Mouse (Mus musculus) limb, embryonic 15.5 days (tissue): ENCODE results near the gene Aunip. TPM values are rescaled to one million over a fixed set of nuclear protein-coding genes. Genes with fewer than 3 reads are reported as not detected.

ENCODE experiments used
- ATAC-seq: fragments of 200-750 bp; cut with Nextera tagmentation; 2 replicates; pipeline ENCODE4 v1.8.0; 2017; ENCODE audit warnings: low read depth, moderate TSS enrichment; ENCODE audit not compliant: insufficient number of reproducible peaks, low FRiP score, low TSS enrichment
- H3K27ac ChIP-seq: fragments of 300-500 bp; sonication (generic); 2 replicates; pipeline ENCODE4 v1.5.1; 2015; ENCODE audit warnings: moderate library complexity, mild to moderate bottlenecking, inconsistent platforms
- H3K27me3 ChIP-seq: fragments of 300-500 bp; sonication (generic); 2 replicates; pipeline ENCODE4 v1.6.1; 2015; ENCODE audit warnings: inconsistent platforms
- H3K36me3 ChIP-seq: fragments of 300-500 bp; sonication (generic); 2 replicates; pipeline ENCODE4 v1.6.1; 2015; ENCODE audit warnings: inconsistent platforms
- H3K4me1 ChIP-seq: fragments of 300-500 bp; sonication (generic); 2 replicates; pipeline ENCODE4 v1.6.1; 2015; ENCODE audit warnings: inconsistent platforms
- H3K4me2 ChIP-seq: fragments of 300-500 bp; sonication (generic); 2 replicates; pipeline ENCODE4 v1.6.1; 2015; ENCODE audit warnings: mild to moderate bottlenecking, inconsistent platforms
- H3K4me3 ChIP-seq: fragments of 300-500 bp; sonication (generic); 2 replicates; pipeline ENCODE4 v1.5.1; 2015; ENCODE audit warnings: mild to moderate bottlenecking, inconsistent platforms
- H3K9ac ChIP-seq: fragments of 300-500 bp; sonication (generic); 2 replicates; pipeline ENCODE4 v1.6.1; 2015; ENCODE audit warnings: inconsistent platforms
- H3K9me3 ChIP-seq: fragments of 300-500 bp; sonication (generic); 2 replicates; pipeline ENCODE4 v1.6.1; 2016; ENCODE audit warnings: inconsistent platforms
- WGBS: fragments of 180-500 bp; shearing (Covaris S2); methylation state at CpG from one replicate; pipeline ENCODE4 v1.1.7; 2015; 5-methylcytosine and 5-hydroxymethylcytosine counted together
- polyA plus RNA-seq: library from polyadenylated mRNA; unstranded; fragments of >200 nt; fragmentation: Nextera tagmentation; extraction: Ambion mirVana; gene quantifications from 2 replicates; pipeline ENCODE4 v1.2.1, GENCODE M21; 2015

The Aunip gene
- 8.9 and 12.1 TPM in 2 replicates for polyA plus RNA-seq

GRCm38 (mm10) chr4:134510845-134511411, at the start of gene Aunip:
TSS of gene Aunip (plus strand) at chr4:134510999.
- Histone ChIP-seq H3K4me3 (peak within 1 kb of the TSS; percentile 62), H3K4me2 (peak within 1 kb of the TSS; percentile 97), H3K4me1 (peaks cover 23% of the 10 kb centered on the region), H3K9ac (peak within 1 kb of the TSS; percentile 52), H3K27ac (peak within 1 kb of the TSS; percentile 11; the same call in 1 of the 2 replicates), H3K36me3 (peaks cover 13% of the 10 kb centered on the region; the same call in 1 of the 2 replicates), H3K27me3 (no peaks in the 10 kb centered on the region), H3K9me3 (no peaks in the 10 kb centered on the region)
- WGBS = under 1% methylated on average over 42 of the region's 42 CpGs
- ATAC-seq = peak; percentile 90

- no peak overlapping the region for H3K4me2 ChIP-seq
- no peak overlapping the region for H3K27ac ChIP-seq
- no peak overlapping the region for H3K9ac ChIP-seq
- H3K4me1 ChIP-seq = no peaks in the 10 kb centered on the region
- H3K36me3 ChIP-seq = no peaks in the 10 kb centered on the region
- 82% methylated on average over 5 of the region's 5 CpGs for WGBS
- no peak for ATAC-seq
- no peak overlapping the region for H3K4me3 ChIP-seq
- no peaks in the 10 kb centered on the region for H3K27me3 ChIP-seq
- H3K9me3 ChIP-seq = no peaks in the 10 kb centered on the region
Observed at GRCm38 (mm10) chr4:134461252-134461651, 49.5 kb upstream of the Aunip start.

- Histone ChIP-seq H3K9ac (no peak overlapping the region), H3K4me2 (no peak overlapping the region), H3K4me1 (peaks cover 13% of the 10 kb centered on the region), H3K27me3 (0 out of 2 replicates have a peak, but pooled peaks cover 4% of the 10 kb centered on the region), H3K9me3 (no peaks in the 10 kb centered on the region), H3K36me3 (peaks cover 2% of the 10 kb centered on the region), H3K27ac (no peak overlapping the region), H3K4me3 (no peak overlapping the region)
- 50% methylated on average over 12 of the region's 12 CpGs for WGBS
- ATAC-seq = no peak
Observed at GRCm38 (mm10) chr4:134465789-134466188, 45.0 kb upstream of the Aunip start.

DNA sequence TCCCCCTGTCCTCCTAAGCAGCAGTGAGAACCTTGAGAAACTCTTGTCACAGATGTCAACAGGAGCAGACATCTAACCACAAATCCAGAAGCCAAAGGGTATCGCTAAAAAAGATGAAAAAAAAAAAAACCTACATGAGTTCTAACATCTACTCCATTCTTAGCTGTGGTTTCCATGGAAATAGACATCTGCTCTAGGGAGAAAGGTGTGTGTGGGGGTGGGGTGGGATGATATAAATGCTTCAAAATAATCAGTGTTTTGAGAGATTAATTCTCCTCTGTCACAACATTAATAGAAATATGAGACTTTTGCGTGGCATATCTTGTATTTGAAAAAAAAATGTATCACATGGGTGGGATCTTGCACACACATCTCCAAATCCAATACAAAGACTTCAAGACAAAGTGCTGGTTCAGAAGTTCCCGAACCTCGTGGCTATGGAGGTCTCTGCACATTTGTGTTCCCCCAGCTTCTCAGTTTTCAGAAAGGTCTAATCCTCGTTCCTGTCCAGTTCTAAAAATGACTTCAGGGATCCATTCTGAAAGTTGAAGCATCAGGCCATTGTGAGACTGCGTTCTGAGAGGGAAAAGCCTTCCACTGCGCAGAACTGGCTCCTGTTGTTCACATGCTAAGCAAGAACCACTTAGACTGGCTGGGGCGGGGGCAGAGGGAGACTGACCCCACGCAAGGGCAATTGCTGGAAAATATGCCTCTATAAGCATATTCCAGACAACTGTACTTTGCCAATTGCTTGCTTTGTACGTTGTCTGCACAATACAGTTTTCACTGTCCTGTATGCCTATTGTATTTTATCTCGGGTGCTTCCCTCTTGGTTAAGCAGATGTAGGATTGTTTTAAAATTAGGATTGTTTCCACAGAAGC, 44.2 kb upstream of the Aunip start:
- Histone ChIP-seq H3K4me3 (peak overlapping the region; percentile 95; the same call in 1 of the 2 replicates), H3K9ac (no peak overlapping the region), H3K4me2 (peak overlapping the region; percentile 94), H3K4me1 (peaks cover 17% of the 10 kb centered on the region), H3K27me3 (0 out of 2 replicates have a peak, but pooled peaks cover 4% of the 10 kb centered on the region), H3K36me3 (peaks cover 9% of the 10 kb centered on the region), H3K9me3 (no peaks in the 10 kb centered on the region), H3K27ac (no peak overlapping the region)
- ATAC-seq = no peak
- WGBS = 70% methylated on average over 11 of the region's 11 CpGs

GRCm38 (mm10) chr4:134467435-134468214, 43.2 kb upstream of the Aunip start:
- H3K4me2 ChIP-seq = peak overlapping the region; percentile 94
- peak overlapping the region; percentile 23; the same call in 1 of the 2 replicates for H3K27ac ChIP-seq
- ATAC-seq = no peak
- under 1% methylated on average over 31 of the region's 31 CpGs for WGBS
- H3K36me3 ChIP-seq = peaks cover 18% of the 10 kb centered on the region
- H3K4me3 ChIP-seq = peak overlapping the region; percentile 95
- H3K27me3 ChIP-seq = 0 out of 2 replicates have a peak, but pooled peaks cover 4% of the 10 kb centered on the region
- H3K4me1 ChIP-seq = peaks cover 17% of the 10 kb centered on the region
- H3K9ac ChIP-seq = peak overlapping the region; percentile 74
- H3K9me3 ChIP-seq = no peaks in the 10 kb centered on the region

- Histone ChIP-seq H3K4me1 (peaks cover 17% of the 10 kb centered on the region), H3K36me3 (peaks cover 23% of the 10 kb centered on the region), H3K4me3 (peak within 1 kb of the TSS; percentile 95), H3K9ac (peak within 1 kb of the TSS; percentile 74), H3K9me3 (no peaks in the 10 kb centered on the region), H3K4me2 (peak within 1 kb of the TSS; percentile 94), H3K27ac (peak within 1 kb of the TSS; percentile 94), H3K27me3 (0 out of 2 replicates have a peak, but pooled peaks cover 4% of the 10 kb centered on the region)
- ATAC-seq = peak; percentile 95
- WGBS = under 1% methylated on average over 31 of the region's 31 CpGs
Observed at GRCm38 (mm10) chr4:134468215-134468575, 42.6 kb upstream of the Aunip start, which contains the start of gene Stmn1. TSS of gene Stmn1 (plus strand) at chr4:134468320.

GRCm38 (mm10) chr4:134468578-134469266, 42.1 kb upstream of the Aunip start:
- peak; percentile 86 for ATAC-seq
- Histone ChIP-seq H3K36me3 (peaks cover 24% of the 10 kb centered on the region), H3K27ac (peak overlapping the region; percentile 94), H3K4me2 (peak overlapping the region; percentile 94), H3K4me1 (peaks cover 17% of the 10 kb centered on the region), H3K4me3 (peak overlapping the region; percentile 95), H3K9ac (peak overlapping the region; percentile 74), H3K27me3 (0 out of 2 replicates have a peak, but pooled peaks cover 4% of the 10 kb centered on the region), H3K9me3 (no peaks in the 10 kb centered on the region)
- under 1% methylated on average over 65 of the region's 68 CpGs for WGBS

DNA sequence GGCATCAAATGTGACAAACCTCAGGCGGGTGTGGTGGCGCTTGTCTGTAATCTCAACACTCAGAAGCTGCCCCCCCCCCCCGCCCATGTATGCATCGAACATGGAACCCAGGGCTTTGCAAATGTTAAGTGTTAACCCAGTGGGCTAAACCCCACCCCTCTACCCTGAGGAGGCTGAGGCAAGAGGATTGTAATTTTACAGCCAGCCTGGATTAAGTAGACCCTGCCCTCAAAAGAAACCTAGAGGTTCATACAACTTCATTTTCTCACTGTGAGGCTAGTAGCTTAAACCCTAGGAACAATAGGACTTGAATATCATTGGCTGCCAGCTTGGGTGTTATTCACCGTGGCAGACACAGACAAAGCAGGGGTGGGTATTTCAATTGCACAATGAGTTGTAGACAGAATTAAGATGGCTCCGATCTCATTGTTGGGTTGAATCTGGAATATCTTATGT, 41.4 kb upstream of the Aunip start:
- H3K36me3 ChIP-seq = peaks cover 31% of the 10 kb centered on the region
- peak overlapping the region; percentile 95 for H3K4me3 ChIP-seq
- H3K9ac ChIP-seq = no peak overlapping the region
- peak overlapping the region; percentile 94 for H3K27ac ChIP-seq
- H3K4me1 ChIP-seq = peaks cover 21% of the 10 kb centered on the region
- ATAC-seq = no peak
- H3K4me2 ChIP-seq = peak overlapping the region; percentile 94
- H3K9me3 ChIP-seq = no peaks in the 10 kb centered on the region
- 13% methylated on average over 6 of the region's 6 CpGs for WGBS
- 0 out of 2 replicates have a peak, but pooled peaks cover 4% of the 10 kb centered on the region for H3K27me3 ChIP-seq

GRCm38 (mm10) chr4:134469985-134470384, 40.8 kb upstream of the Aunip start:
- Histone ChIP-seq H3K4me2 (peak overlapping the region; percentile 94; the same call in 1 of the 2 replicates), H3K27ac (no peak overlapping the region), H3K4me3 (peak overlapping the region; percentile 95), H3K36me3 (peaks cover 37% of the 10 kb centered on the region), H3K27me3 (0 out of 2 replicates have a peak, but pooled peaks cover 4% of the 10 kb centered on the region), H3K9ac (no peak overlapping the region), H3K9me3 (no peaks in the 10 kb centered on the region), H3K4me1 (peaks cover 21% of the 10 kb centered on the region)
- no peak for ATAC-seq
- WGBS = 58% methylated on average over 3 of the region's 3 CpGs

DNA sequence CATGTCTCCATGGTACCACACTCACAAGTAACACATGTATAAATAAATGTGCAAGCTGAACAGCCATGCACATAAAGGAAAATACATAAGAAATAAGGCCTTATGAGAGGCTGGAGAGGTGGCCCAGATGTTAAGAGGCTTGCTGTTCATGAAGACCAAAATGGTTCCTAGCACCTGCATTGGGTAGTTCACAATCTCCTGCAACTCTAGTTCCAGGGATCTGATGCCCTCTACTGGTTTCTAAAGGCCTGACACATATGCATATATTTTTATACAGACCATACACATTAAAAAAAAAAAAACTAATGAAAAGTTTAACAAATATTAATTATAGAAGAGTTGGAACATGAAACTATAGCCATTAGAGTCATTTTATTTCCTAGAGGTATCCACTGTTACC, 39.3 kb upstream of the Aunip start:
- no peak for ATAC-seq
- H3K9ac ChIP-seq = no peak overlapping the region
- H3K36me3 ChIP-seq = peaks cover 52% of the 10 kb centered on the region
- H3K9me3 ChIP-seq = no peaks in the 10 kb centered on the region
- H3K27me3 ChIP-seq = 0 out of 2 replicates have a peak, but pooled peaks cover 4% of the 10 kb centered on the region
- no peak overlapping the region for H3K4me2 ChIP-seq
- H3K4me3 ChIP-seq = no peak overlapping the region
- peaks cover 21% of the 10 kb centered on the region for H3K4me1 ChIP-seq
- no peak overlapping the region for H3K27ac ChIP-seq

DNA sequence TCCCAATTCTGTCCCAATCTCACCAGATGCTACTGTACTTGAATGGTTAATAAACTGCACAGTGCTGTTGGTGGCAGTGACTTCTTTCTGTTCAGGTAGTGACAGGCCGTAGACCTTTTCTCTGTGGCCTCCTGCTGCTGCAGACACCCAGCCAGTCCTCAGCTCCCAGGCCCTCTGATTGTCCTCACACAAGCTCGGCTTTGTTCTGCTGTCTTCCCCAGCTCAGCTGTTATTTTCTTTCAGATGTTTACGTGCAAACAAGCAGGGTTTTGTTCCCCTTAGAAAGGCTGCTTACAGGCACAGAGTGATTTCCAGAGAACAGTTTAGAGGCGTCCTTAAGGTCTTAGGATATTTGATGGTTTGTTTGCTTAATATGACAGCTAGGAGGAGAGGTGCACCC, 37.0 kb upstream of the Aunip start:
- no peaks in the 10 kb centered on the region for H3K27me3 ChIP-seq
- WGBS = 73% methylated on average over 4 of the region's 4 CpGs
- no peak for ATAC-seq
- no peaks in the 10 kb centered on the region for H3K9me3 ChIP-seq
- no peak overlapping the region for H3K4me3 ChIP-seq
- H3K27ac ChIP-seq = no peak overlapping the region
- H3K9ac ChIP-seq = no peak overlapping the region
- peaks cover 19% of the 10 kb centered on the region for H3K4me1 ChIP-seq
- H3K4me2 ChIP-seq = no peak overlapping the region
- H3K36me3 ChIP-seq = peaks cover 60% of the 10 kb centered on the region
